Mouse (Mus musculus) left cerebral cortex, adult 8-10 months (tissue): Measurements from ENCODE around the gene Rap1gap. TPM values are rescaled to one million over a fixed set of nuclear protein-coding genes. Genes with fewer than 3 reads are reported as not detected.

Source experiments
- DNase-seq, 2 experiments: peaks; one replicate each; pipeline ENCODE4 v3.0.0; 2022; ENCODE audit warnings: low spot score in 2 of 2
- total RNA-seq, 4 experiments: library from RNA; stranded (reverse); gene quantifications; 2 replicates each; pipeline ENCODE4 v1.2.4; 2022

Gene Rap1gap
- total RNA-seq, 4 experiments from 2014 or later, result 338 to 399 (median 364) TPM

- DNase-seq, result no peak
Measured at GRCm38 (mm10) chr4:137722230-137722629, 57.7 kb downstream of the Rap1gap start.

- peak; percentile 75 to 81 for DNase-seq
Measured at GRCm38 (mm10) chr4:137722692-137723427, 58.3 kb downstream of the Rap1gap start.

GRCm38 (mm10) chr4:137723527-137723926 is 59.0 kb downstream of the Rap1gap start:
- DNase-seq, result no peak

- DNase-seq, result no peak
Measured at GRCm38 (mm10) chr4:137724212-137724611, 59.7 kb downstream of the Rap1gap start.

- no peak for DNase-seq
Measured at GRCm38 (mm10) chr4:137724766-137725165, 60.2 kb downstream of the Rap1gap start.

- DNase-seq, result no peak
Measured at GRCm38 (mm10) chr4:137725541-137726145, 61.1 kb downstream of the Rap1gap start.

GRCm38 (mm10) chr4:137726739-137727505 is 62.4 kb downstream of the Rap1gap start:
- DNase-seq, result no peak

DNA sequence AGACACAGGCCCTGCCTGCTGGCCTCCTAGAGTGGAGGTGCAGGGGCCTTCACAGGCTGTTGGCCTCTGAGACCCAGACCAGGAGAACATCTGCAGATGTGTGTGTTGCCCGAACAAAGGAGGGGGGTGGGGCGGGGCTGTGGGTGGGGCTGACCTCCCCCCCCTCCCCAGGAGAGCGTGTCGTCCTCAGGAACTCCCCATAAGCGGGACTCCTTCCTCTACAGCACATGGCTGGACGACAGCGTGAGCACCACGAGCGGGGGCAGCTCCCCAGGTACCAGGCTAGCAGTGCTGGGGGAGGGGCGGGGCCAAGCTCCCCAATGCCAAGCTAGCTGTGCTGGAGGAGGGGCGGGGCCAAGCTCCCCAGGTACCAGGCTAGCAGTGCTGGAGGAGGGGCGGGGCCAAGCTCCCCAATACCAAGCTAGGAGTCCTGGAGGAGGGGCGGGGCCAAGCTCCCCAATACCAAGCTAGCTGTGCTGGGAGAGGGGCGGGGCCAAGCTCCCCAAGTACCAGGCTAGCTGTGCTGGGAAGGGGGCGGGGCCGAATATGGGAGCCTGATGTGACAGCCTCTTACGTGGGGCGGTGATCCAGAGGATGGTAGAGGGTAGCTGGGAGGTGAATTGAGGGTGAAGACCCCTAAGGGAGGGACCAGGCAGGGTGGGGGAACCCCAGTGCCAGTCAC is 63.1 kb downstream of the Rap1gap start:
- no peak for DNase-seq

- peak in 1 of 2 experiments; percentile 67 for DNase-seq
Measured at GRCm38 (mm10) chr4:137728399-137729154, 64.1 kb downstream of the Rap1gap start.

- DNase-seq, result no peak
Measured at GRCm38 (mm10) chr4:137729155-137729855, 64.8 kb downstream of the Rap1gap start.

DNA sequence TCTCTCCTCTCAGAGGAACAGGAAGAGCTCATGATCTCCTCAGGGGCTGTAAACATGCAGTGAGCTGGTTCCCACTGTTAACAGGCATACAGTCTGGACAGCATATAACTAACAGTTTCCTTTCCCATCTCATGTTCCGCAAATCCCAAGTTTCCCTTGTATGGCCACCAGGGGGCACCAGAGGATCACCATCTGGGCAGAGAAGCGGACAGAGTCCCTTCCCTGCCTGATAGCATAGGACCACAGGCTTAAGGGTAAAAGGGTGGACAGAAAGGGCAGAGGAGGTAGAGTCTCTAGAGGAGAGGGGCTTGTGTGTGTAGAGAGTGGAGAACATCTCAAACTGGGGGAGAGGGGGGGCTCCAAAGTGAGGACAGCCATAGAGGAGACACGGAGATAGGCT is 65.6 kb downstream of the Rap1gap start:
- peak; percentile 72 to 79 for DNase-seq

DNA sequence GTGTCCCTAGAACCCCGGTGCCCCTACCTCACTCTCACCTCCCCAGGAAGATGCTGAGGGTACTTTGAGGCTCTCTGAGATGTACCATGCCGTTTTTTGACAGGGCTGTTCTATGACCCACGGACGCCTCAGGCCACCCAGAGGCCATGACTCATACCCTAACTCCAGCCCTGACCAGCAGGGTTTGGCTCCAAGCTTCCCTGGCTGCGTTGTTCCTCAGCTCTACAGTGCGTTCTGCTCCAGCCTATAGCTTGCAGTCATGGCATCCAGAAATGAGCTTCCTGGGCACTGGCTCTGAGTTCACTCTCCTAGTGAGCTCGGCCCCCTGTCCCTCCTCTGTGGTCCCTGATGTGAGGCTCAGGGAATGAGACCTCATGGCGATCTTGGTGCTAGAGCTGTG is 66.2 kb downstream of the Rap1gap start:
- DNase-seq, result no peak

DNA sequence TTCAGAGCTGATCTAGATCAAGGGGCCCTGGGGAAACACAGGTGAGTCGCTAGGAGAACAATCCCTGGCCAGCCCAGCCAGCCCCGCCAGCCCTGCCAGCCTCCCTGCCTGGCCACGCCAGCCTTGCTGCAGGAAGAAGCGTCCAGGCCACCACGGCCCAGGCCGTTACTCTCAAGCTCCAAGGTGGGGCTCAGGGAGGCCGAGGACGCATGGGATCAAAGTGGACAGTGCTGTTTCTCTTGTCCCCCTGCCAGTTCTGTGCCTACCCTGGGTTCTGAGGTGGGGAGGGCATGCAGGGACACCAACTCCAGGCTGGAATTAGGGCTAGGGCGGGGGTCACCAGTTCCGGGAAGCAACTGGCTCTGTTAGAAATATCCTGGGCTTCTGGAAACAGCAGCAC is 67.4 kb downstream of the Rap1gap start:
- no peak for DNase-seq

DNA sequence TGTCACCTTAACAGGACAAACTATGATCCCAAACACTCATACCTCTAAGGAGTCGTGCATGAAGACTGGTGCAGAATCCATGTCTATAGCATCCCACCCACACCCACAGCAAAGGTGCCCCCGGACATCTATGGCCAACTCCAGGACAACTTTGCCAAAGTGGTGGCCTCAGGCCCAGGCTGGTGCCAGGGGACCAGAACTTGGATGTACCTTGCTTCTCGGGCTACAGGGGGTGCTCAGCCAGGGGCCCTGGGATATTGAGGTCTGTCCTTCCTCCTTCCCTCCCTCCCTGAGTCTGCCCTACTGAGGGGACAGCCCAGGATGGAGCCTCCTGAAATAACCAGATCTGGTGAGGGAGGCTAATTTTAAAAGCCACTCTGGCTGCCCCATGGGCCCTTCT is 67.8 kb downstream of the Rap1gap start:
- no peak for DNase-seq

DNA sequence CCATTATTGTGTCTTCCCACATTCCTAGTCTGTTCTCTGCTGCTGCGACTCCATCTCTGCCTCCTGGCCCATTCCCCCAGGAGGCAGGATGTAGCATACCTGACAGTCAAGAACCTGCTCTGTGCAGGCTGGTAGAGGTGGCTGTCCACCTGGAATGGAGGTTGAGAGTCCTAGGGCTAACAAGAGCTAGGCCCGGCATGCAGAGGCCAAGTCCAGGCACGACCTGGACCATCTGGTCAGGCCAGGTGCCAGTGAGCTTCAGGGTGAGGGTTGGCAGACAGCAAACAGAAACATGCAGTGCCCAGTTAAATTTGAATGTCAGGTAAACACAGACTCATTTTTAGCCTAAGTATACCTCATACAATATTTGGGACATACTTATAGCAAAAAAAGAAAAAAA is 68.4 kb downstream of the Rap1gap start:
- DNase-seq, result no peak

- DNase-seq, result no peak
Measured at GRCm38 (mm10) chr4:137733459-137733858, 68.9 kb downstream of the Rap1gap start.

DNA sequence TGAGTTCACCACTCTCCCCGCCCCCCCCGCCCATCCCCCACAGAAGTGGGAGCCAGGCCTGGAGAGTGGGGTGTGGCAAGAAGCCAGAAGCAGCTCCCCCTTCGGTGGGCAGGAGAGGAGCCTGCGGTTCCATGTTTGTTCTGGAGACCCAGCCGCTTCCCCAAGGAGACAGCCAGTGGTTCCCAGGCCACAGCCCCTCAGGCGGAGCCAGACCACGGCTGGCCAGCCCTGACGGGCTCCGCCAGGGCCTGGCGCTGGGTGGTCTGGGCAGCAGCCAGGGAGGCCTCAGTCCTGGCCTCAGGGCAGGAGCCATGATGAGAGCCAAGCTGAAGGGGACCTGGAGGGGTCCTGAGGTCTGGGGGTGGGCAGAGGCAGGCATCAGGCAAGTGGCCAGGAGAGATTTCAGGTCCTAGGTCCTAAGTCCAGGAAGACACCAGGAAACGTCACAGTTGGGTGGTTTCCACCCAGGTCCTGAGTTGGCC is 71.7 kb downstream of the Rap1gap start:
- no peak for DNase-seq

- DNase-seq, result peak in 1 of 2 experiments; percentile 4
Measured at GRCm38 (mm10) chr4:137737760-137738159, 73.2 kb downstream of the Rap1gap start.

DNA sequence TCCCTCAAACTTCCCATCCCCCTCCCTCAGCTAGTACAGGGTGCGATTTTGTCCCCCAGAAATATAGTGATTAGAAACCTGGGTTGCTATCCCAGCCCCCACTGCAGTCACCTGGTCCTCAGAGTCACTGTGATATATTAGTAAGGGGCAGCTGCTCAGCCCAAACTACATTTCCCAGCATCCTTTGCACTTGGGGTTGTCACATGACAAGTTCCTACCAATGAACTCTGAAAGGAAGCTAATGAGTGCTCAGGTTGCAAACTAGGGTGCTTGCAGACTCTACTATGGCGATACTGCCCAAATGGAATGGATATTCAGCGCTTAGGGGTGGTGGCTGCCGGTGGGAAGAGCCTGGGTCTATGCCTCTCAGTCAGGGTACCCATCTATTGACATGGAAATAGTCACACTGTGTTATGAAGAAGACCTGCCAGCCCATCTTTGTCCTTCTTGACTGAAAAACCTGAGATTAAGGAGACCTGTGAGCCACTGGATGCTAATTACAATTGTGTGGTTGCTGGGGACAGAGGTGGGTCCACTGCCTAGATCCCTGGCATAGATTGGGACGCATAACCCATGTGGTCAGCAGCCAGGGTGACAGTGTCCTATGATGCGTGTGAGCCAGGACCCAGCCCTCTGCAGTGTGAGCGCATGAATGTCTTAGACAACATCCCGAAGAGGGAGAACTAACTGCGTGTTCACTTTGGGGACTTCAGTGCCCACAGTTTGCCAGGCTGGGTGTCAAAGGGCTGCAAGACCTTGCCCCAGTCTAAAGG is 74.8 kb downstream of the Rap1gap start:
- no peak for DNase-seq
